Mouse (Mus musculus): Measurements from ENCODE around the gene Cd59b. TPM values are rescaled to one million over a fixed set of nuclear protein-coding genes. Genes with fewer than 3 reads are reported as not detected.

Gene Cd59b
- polyA plus RNA-seq, 1 experiment from 2014 or later: 4.7 TPM

GRCm38 (mm10) chr2:104120312-104120711 is 50.7 kb downstream of the Cd59b start:
- Histone ChIP-seq H3K4me2 (no peak overlapping the region), H3K4me3 (no peak overlapping the region), H3K9me3 (no peaks in the 10 kb centered on the region), H3K27ac (replicated peaks) (peak overlapping the region; percentile 91), H3K9ac (peak overlapping the region; percentile 41; the same call in 1 of the 2 replicates), H3K36me3 (peaks cover 7% of the 10 kb centered on the region; the same call in 1 of the 2 replicates), H3K27me3 (replicated peaks) (0 out of 2 replicates have a peak, but pooled peaks cover 1% of the 10 kb centered on the region), H3K4me1 (peaks cover 59% of the 10 kb centered on the region)
- 36% methylated on average over 6 of the region's 6 CpGs for WGBS
- no peak for ATAC-seq (ENCODE audit: extremely low read depth, insufficient number of reproducible peaks, low FRiP score, low TSS enrichment)

- WGBS: 59% methylated on average over 8 of the region's 8 CpGs
- Histone ChIP-seq H3K27me3 (replicated peaks) (peaks cover 11% of the 10 kb centered on the region; the same call in 1 of the 2 replicates), H3K4me2 (peak overlapping the region; percentile 97), H3K27ac (replicated peaks) (peak overlapping the region; percentile 91), H3K4me1 (peaks cover 59% of the 10 kb centered on the region), H3K36me3 (peaks cover 7% of the 10 kb centered on the region; the same call in 1 of the 2 replicates), H3K4me3 (peak overlapping the region; percentile 82), H3K9me3 (no peaks in the 10 kb centered on the region), H3K9ac (peak overlapping the region; percentile 54)
- ATAC-seq (ENCODE audit: extremely low read depth, insufficient number of reproducible peaks, low FRiP score, low TSS enrichment): no peak
Measured at GRCm38 (mm10) chr2:104121681-104122504, 52.2 kb downstream of the Cd59b start.

GRCm38 (mm10) chr2:104122505-104123378 is 53.1 kb downstream of the Cd59b start, which contains the start of gene A930018P22Rik:
Gene A930018P22Rik (plus strand): TSS chr2:104122769.
- peak within 1 kb of the TSS; percentile 95 for H3K9ac ChIP-seq
- H3K36me3 ChIP-seq: peaks cover 5% of the 10 kb centered on the region; the same call in 1 of the 2 replicates
- H3K27ac ChIP-seq (replicated peaks): peak within 1 kb of the TSS; percentile 91

GRCm38 (mm10) chr2:104123540-104123939 is 53.9 kb downstream of the Cd59b start:
- no peak for ATAC-seq (ENCODE audit: extremely low read depth, insufficient number of reproducible peaks, low FRiP score, low TSS enrichment)
- Histone ChIP-seq H3K9me3 (no peaks in the 10 kb centered on the region), H3K27me3 (replicated peaks) (peaks cover 17% of the 10 kb centered on the region; the same call in 1 of the 2 replicates), H3K4me1 (peaks cover 56% of the 10 kb centered on the region), H3K4me2 (peak overlapping the region; percentile 97), H3K36me3 (no peaks in the 10 kb centered on the region), H3K27ac (replicated peaks) (0 out of 2 replicates have a peak overlapping the region, but pooled peaks have one; percentile 91), H3K9ac (peak overlapping the region; percentile 95), H3K4me3 (peak overlapping the region; percentile 82)
- WGBS: 48% methylated on average over 3 of the region's 3 CpGs

More at GRCm38 (mm10) chr2:104122505-104123378, 53.1 kb downstream of the Cd59b start, which contains the start of gene A930018P22Rik:
- Histone ChIP-seq H3K4me3 (peak within 1 kb of the TSS; percentile 82), H3K27me3 (replicated peaks) (peaks cover 14% of the 10 kb centered on the region; the same call in 1 of the 2 replicates), H3K4me2 (peak within 1 kb of the TSS; percentile 97), H3K4me1 (peaks cover 59% of the 10 kb centered on the region), H3K9me3 (no peaks in the 10 kb centered on the region)
- WGBS: under 1% methylated on average over 72 of the region's 74 CpGs
- ATAC-seq (ENCODE audit: extremely low read depth, insufficient number of reproducible peaks, low FRiP score, low TSS enrichment): peak; percentile 91

- no peak overlapping the region for H3K9ac ChIP-seq
- H3K27me3 ChIP-seq (replicated peaks): peaks cover 17% of the 10 kb centered on the region; the same call in 1 of the 2 replicates
- H3K27ac ChIP-seq (replicated peaks): no peak overlapping the region
- no peaks in the 10 kb centered on the region for H3K9me3 ChIP-seq
- no peak for ATAC-seq (ENCODE audit: extremely low read depth, insufficient number of reproducible peaks, low FRiP score, low TSS enrichment)
- H3K4me3 ChIP-seq: no peak overlapping the region
- WGBS: 69% methylated on average over 5 of the region's 5 CpGs
- no peaks in the 10 kb centered on the region for H3K36me3 ChIP-seq
- no peak overlapping the region for H3K4me2 ChIP-seq
- H3K4me1 ChIP-seq: peaks cover 51% of the 10 kb centered on the region
Measured at GRCm38 (mm10) chr2:104124071-104124470, 54.4 kb downstream of the Cd59b start.

- Histone ChIP-seq H3K9me3 (no peaks in the 10 kb centered on the region), H3K4me3 (no peak overlapping the region), H3K4me1 (peaks cover 37% of the 10 kb centered on the region), H3K27me3 (replicated peaks) (peaks cover 21% of the 10 kb centered on the region; the same call in 1 of the 2 replicates), H3K9ac (no peak overlapping the region), H3K4me2 (no peak overlapping the region), H3K36me3 (no peaks in the 10 kb centered on the region), H3K27ac (replicated peaks) (no peak overlapping the region)
- no peak for ATAC-seq (ENCODE audit: extremely low read depth, insufficient number of reproducible peaks, low FRiP score, low TSS enrichment)
- WGBS: 84% methylated on average over 13 of the region's 13 CpGs
Measured at GRCm38 (mm10) chr2:104128803-104129531, 59.3 kb downstream of the Cd59b start.

GRCm38 (mm10) chr2:104130165-104130564 is 60.5 kb downstream of the Cd59b start:
- H3K4me3 ChIP-seq: no peak overlapping the region
- 0 out of 2 replicates have a peak overlapping the region, but pooled peaks have one; percentile 28 for H3K27ac ChIP-seq (replicated peaks)
- peak; percentile 51; the same call in 1 of the 2 replicates for ATAC-seq (ENCODE audit: extremely low read depth, insufficient number of reproducible peaks, low FRiP score, low TSS enrichment)
- 0 out of 2 replicates have a peak overlapping the region, but pooled peaks have one; percentile 33 for H3K9ac ChIP-seq
- 37% methylated on average over 6 of the region's 6 CpGs for WGBS
- peaks cover 29% of the 10 kb centered on the region for H3K4me1 ChIP-seq
- no peaks in the 10 kb centered on the region for H3K36me3 ChIP-seq
- no peaks in the 10 kb centered on the region for H3K9me3 ChIP-seq
- peaks cover 21% of the 10 kb centered on the region; the same call in 1 of the 2 replicates for H3K27me3 ChIP-seq (replicated peaks)
- no peak overlapping the region for H3K4me2 ChIP-seq

- no peak for ATAC-seq (ENCODE audit: extremely low read depth, insufficient number of reproducible peaks, low FRiP score, low TSS enrichment)
- no peak overlapping the region for H3K9ac ChIP-seq
Measured at GRCm38 (mm10) chr2:104130969-104131368, 61.3 kb downstream of the Cd59b start.

GRCm38 (mm10) chr2:104132266-104132859 is 62.7 kb downstream of the Cd59b start:
- Histone ChIP-seq H3K4me1 (peaks cover 29% of the 10 kb centered on the region), H3K27me3 (replicated peaks) (0 out of 2 replicates have a peak, but pooled peaks cover 7% of the 10 kb centered on the region), H3K4me3 (no peak overlapping the region), H3K9ac (no peak overlapping the region), H3K36me3 (no peaks in the 10 kb centered on the region), H3K4me2 (no peak overlapping the region), H3K27ac (replicated peaks) (no peak overlapping the region), H3K9me3 (no peaks in the 10 kb centered on the region)
- no peak for ATAC-seq (ENCODE audit: extremely low read depth, insufficient number of reproducible peaks, low FRiP score, low TSS enrichment)
- 69% methylated on average over 7 of the region's 7 CpGs for WGBS

More at GRCm38 (mm10) chr2:104130969-104131368, 61.3 kb downstream of the Cd59b start:
- Histone ChIP-seq H3K27me3 (replicated peaks) (peaks cover 14% of the 10 kb centered on the region; the same call in 1 of the 2 replicates), H3K9me3 (no peaks in the 10 kb centered on the region), H3K36me3 (no peaks in the 10 kb centered on the region), H3K27ac (replicated peaks) (no peak overlapping the region), H3K4me2 (no peak overlapping the region), H3K4me1 (peaks cover 29% of the 10 kb centered on the region), H3K4me3 (no peak overlapping the region)
- WGBS: 62% methylated on average over 3 of the region's 3 CpGs
